Mouse (Mus musculus) B cell, adult 2 months (primary cell): Measurements from ENCODE around the gene Tfpi.
"Not testable (repeated sequence)": the region's sequence is repeated elsewhere in the genome, so short reads cannot be mapped to it uniquely, and the experiment has no call there.

ENCODE experiments used
- DNase-seq, 2 experiments: peaks; one replicate each; pipeline ENCODE4 v3.0.0; 2022

Gene Tfpi

DNA sequence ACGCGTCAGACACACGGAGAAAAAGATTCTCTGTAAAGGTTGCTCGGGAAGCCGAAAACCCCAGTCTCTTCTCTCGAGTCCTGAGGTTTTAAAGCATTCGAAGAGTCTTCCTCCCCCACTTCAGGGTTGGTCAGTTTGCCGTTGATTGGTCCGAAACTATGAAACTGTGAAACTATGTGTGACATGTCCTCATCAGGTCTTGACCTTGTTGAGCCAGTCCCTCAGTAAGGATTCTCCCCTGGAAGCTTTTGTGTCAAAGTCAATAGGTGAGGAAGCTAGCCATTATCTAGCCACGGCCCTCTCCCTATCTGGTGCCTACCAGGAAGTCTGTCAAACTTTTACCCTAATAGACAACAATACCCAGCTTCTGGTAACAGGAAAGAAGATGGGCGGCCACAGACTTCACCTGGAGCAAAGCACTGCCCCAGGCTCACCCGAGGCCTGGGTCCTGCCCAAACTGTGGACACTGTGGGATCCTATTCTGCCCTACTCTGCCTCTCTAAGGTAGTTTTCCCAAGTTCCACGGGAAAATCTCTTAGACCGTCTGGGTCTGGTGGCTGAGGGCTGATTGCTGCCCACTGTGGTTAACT is 2.5 kb downstream of the Tfpi start:
- no peak for DNase-seq

DNA sequence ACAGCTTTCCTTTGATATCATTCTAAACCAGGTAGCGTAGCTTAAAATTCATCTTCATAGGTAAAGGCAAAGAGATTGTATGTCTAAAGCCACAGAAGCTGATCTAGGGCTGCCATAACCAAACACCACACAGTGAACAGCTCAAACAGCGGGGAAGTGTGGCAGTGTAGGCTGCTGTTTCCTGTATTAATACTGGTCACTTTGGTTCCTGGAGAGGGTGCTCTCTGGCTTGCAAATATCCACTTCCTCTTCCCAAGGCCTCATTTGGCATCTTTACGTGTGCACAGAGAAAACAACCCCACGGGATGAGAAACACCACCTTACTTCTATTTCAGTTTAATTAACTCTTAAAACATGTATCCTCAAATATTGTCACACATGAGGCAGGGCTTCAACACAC is 9.2 kb downstream of the Tfpi start:
- DNase-seq, result no peak

DNA sequence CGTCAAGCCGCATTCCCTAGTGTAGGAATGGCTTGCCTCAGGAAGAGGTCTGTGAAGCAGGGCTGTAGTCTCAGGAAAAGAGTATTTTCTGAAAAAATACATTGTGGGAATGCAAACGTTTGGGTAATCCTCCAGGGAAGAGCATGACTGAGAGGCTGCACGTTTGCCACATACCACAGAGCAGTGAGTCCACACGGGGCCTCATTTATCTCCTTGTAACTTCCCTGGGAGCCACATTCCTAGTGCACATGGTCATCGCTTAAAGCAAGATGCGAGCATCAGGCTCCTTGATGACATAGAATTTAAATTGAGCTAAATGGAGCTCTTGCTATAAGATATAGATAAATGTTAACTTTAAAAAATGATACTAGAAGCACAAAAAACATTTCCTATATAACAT is 11.6 kb downstream of the Tfpi start:
- DNase-seq, result no peak

DNA sequence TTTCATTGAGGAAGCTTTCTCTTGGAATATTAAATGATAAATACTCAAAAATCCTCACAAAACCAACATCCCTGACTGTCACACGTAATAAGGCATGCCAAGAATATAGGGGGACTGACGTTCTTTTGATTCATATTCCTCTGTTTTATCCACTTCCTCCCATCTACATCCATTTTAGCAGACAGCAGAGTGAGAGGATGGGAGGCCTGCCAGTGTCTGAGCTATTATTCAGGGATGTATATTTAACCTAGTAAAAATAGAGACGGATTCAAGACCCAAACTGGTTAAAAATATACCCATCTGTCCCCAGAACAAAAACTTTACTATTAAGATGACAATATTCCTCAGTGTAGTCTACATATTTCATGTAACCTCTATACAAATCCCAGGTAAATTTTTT is 14.2 kb downstream of the Tfpi start:
- DNase-seq, result no peak

DNA sequence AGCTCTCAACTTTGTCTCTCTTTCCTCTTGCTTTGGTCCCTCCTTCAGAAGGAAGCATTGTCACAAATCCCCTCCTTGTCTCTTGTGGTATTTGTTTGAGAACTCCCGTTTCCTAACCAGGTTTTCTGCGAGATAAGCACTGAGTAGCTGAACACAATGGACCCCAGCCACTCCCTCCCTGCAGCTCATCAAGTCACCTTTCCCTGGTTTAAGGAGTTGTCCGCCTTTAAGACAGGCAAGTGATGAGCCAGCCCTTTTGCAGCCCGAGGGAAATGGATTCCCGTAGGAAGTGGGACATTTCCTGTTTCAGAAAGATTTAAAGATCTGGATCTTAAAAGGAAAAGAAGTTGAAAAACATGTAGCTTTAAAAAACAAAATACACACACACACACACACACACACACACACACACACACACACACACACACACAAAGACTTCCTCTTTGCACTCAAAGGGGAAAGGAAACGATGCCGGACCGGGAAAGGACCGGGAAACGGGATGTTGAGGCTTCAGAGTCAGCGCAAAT is 16.9 kb downstream of the Tfpi start:
- no peak for DNase-seq

DNA sequence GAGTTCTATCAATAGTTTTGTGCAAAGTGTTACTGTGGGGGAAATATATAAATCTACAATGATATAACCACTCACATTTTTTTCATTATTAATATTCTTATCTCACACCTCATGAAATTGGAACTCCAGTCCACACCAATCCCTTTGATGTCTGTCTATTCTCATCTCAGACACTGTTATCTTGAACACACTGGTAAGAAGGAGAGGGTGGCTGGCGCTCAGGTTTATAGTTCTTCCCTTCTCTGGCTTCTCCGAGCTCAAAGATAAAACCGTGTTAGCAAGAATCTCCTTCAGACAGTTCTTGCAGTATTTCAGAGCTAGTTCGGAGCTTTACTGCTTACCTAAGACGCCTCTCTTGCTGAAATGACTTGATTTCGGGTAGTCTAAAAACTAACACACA is 19.4 kb downstream of the Tfpi start:
- DNase-seq, result no peak

DNA sequence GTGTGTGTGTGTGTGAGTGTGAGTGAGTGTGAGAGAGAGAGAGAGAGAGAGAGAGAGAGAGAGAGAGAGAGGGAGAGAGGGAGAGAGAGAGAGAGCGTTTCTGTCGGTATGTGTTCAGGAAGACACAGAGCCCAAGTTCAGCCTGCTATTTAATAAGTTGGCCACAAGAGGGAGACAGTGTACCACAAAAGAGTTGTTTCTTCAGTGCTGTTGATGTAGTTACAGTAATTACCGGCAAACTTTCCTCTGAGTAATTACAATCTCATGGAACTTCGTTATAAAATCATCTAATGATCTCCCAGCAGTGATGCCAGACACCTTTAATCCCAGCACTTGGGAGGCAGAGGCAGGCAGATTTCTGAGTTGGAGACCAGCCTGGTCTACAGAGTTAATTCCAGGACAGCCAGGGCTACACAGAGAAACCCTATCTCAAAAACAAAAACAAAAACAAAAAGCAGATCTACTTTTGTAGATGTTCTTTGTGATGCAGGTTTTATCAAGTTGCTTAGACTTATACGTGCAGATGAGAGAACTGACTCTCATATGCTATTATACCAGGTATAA is 21.3 kb downstream of the Tfpi start:
- DNase-seq, result peak; percentile 70 to 77

DNA sequence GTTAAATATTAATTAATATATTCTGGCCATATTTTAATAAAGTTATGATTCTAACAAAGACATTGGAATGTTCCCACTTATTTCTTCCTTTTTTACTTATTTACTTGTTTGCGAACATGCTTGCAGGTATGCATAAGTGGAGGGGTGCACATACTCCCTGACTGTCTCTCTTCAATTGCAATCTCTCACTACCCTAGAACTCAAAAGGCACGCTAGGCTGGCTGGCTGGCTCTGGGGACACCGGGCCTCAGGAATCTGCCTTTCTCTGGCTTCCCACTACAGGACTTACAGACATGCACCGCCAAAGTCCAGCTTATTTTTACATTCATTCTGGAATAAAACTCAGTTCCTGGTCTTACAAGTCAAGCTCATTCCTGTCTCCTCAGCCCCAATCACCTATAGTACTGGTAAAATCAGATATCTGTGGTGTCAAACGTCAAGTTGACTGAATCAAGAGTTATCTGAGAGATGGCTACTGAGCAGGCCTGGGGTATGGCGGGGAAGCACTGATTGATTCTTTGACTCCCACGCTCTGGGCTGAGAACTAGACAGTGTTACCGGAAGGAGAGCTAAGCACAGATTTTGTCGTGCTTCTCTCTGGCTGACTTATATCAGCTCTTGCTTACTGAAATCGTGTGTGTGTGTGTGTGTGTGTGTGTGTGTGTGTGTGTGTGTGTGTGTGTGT is 21.9 kb downstream of the Tfpi start:
- DNase-seq, result peak in 1 of 2 experiments; percentile 13

DNA sequence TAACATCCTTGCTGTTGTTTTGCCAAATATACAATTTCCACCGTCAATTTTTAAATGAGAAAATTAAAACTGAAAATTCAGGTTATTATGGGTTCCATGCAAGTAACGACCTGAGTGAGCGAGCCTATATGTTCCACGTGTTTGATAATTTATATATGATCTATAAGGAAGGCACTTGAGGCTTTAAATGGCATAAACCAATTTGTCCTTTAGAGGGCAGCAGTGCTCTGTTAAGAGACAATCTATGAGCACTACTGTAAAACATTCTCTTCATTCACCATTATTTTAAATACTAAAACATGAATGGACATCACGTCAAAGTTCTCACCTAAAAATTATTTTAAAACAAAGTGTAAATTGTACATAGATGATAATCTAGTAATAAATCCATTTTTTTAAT is 22.5 kb downstream of the Tfpi start:
- DNase-seq, result peak; percentile 43 to 55

DNA sequence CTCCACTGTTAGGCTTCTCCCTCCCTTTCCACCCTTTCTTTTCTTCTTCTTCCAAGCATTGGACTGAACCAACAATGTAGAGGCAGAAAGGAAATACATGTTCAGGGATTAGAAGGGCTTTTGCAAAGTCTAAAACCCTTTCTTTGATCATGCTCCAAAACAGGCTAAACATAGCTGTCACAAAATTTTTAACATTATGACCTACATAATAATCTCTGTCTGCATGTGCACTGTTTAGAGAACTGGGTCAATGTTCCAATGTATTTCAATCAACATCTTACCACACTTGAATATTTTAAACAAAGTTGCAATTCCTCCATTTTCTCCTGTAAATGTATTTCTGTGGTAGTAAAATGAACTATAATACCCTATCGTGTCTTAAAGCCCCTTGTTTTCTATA is 31.1 kb downstream of the Tfpi start:
- no peak for DNase-seq

DNA sequence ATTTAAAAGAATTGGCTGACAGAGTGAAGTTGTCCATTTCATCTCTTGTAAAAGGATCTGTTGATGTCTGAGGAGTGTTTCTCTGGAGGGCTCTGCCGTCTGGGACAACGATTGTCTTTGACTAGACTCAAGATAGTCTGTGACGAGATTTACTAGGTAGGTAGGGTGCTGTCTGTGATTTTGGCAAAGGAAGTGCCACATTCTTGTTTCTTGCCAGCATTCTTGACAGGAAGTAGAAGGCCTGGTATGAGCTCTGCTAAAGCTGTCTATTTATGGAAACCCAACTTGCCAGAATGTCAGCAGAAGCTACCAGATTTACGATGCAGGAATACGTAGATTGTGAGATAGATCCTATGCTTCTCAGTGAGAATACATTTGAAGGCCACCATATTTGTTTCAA is 34.6 kb downstream of the Tfpi start:
- no peak for DNase-seq

DNA sequence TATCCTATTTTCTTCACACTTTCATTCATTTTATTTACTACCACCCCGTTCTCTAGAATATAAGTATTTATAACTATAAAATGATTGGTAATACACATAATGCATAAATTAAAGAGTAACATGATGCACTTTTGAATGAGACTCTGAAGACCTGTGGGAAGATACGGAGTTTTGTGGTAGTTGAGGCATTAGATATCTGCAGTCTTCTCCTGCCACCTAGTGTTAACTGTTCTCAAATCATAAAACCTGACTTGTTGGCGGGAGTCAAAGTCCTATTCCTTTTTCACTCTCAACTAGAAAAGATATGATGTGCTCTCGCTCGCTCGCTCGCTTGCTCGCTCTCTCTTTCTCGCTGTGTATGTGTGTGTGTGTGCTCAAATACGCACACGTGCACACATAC is 46.9 kb downstream of the Tfpi start:
- peak; percentile 49 to 58 for DNase-seq

DNA sequence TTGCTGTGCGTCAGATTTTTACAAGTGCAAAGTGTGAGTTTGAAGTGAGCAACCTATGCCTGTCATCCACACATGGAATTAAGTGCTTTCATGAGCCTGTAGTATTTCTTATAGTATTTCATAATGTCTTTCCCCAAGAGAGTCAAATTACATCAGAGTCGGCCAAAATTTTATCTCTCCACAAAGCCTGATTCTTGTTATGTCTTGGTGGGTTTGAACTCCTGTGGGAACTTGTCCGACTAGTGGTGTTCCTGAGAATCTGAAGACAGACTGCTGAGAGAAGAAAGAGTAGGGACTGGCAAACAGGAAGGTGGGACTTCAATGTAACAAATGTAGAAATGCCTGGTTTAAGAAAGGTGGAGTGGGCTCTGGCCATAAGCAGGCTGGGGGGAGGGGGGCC is 47.7 kb downstream of the Tfpi start:
- no peak for DNase-seq

DNA sequence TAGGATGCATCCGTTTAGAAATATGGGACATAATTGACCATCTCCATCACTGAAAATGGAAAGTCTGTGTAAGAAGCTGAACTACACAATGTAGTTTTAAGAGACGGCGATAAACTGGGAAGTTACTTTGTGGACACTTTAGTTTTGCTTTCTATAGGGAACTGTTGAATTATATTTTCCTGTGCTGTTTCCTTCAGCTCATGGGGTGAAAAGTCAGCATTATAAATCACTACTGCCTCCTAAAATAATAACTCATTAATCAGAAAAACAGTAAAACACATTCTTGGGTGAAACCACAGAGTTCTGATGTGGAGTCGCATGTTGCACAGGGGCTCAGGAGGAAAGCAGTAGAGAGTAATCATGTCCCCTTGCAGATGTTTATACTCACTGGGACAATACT is 50.0 kb downstream of the Tfpi start:
- DNase-seq, result no peak

DNA sequence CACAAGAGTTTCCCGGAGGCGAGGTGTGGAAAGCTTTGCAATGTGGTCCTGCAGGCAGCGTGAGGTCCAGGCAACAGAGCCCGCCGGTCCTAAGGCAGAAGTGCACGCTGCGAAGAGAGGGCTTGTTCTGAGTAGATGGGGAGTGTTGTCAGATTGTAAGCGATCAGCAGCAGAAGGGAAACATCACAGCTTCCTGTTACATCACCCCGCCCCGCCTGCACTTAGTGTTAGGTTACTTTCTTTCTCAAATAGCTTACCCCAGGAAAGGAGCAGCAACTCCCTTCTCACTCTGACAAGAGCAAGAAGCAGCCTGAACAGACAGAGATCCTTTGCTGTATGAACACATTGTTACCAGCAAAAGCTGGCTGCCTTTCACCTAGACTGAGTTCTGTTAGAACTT is 51.4 kb downstream of the Tfpi start, which contains the start of gene Calcrl:
Gene Calcrl, minus strand, starts transcription at position 274 of the 400 bp plus-strand sequence.
- DNase-seq, result peak; percentile 79 to 82

DNA sequence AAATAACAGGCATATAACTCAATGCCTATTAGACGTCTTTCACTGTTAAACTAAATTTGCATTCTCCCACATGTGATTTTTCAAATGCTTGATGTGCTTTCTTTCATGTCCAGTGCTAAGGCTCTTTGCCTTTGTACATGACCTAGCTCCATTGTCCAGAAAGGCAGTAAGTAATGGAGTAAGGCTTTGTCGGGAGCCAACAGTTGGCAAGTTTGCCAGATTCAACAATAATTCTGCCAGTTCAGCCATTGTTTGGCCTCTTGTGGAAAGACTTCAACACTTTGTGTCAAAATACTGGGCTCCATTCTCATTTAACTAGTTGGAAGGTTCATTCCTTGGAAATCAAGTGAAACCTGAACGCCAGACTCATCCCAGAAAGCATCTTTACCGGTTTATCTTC is 60.1 kb downstream of the Tfpi start:
- DNase-seq, result no peak

DNA sequence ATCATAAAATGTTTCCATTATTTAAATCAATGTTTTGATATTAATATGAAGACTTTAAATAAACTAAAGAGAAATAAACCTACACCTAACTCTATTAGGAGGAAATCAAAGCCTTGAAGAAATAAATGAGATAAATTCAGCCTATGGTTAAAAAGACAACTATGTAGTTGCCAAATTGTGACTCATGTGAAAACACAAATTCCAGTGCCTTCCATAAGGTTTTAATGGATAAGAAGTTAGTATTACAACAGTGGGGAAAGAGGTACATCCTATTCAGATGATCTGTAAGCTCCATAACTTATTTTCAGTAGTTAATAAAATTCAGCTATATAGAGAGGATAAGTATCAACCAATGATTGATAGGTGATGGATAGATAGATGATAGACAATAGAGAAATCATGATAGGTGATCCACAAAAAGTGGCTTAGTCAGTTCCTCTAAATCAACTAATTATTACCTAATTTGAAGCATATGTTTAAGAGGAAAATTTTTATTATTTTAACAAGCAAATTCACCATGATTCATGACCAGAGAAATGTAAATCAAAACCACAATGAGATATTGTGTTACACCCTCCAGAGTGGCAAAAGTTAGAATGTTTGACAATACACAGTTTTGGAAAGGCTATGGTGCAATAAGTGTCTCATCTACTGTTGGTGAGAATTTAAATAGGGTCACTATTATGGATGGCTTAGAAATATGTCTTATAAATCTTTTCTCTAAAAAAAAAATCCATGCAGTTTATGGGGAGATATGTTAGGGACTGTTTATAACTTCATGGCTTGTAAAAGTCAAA is 66.6 kb downstream of the Tfpi start:
- DNase-seq, result no peak

DNA sequence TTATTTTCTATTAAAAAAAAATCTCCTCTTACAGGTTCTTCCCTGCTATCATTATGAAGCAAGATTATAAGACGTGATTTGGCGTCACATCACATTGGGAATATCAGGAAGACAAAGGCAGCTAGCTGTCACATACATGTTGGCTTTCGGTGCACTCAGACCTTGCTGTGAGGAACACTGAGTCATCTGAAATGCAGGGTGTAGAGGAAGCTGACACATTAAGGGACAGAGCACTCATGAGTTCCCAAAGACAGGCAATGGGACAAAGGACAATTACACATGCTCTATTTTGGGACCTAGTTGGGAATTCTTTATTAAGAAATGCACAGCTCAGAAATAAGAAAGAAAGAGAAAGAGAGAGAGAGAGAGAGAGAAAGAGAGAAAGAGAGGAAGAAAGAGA is 71.7 kb downstream of the Tfpi start:
- DNase-seq, result no peak

DNA sequence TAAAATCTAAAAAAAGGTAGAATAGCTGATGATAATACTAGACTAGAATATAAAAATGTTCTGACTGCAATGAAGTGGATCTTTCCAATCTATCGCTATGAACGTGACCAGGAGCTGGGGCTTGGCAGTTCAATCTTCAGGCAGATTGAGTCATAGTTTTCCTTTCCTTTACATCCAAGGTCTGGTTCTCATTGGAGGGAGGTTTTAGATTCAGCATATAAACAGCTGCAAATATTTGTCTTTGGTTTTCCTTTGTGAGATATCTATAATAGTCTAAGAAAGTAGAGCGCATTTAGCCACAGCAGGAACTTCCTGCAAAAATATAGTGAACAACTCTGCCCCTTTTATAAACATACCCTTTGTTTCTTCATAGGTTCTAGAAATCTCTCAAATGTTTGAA is 73.9 kb downstream of the Tfpi start:
- no peak for DNase-seq

DNA sequence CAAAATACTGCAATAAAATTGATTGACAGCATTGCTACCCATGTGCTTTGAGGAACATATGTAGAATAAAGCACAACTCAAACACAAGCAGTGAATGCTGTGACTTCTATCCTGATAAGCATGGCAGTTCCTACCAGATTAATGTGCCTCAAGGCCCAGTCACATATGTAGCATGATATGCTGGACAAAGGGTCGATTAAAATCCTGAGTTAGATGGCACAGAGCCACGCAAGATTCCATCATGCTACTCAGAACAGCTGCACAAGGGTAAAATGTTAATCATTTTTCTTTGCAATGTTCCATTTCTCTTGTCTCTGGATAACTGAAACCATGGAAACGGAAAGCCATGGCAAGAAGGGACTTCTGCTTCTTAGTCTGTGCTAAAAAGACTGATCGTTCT is 80.0 kb downstream of the Tfpi start:
- DNase-seq, result no peak

DNA sequence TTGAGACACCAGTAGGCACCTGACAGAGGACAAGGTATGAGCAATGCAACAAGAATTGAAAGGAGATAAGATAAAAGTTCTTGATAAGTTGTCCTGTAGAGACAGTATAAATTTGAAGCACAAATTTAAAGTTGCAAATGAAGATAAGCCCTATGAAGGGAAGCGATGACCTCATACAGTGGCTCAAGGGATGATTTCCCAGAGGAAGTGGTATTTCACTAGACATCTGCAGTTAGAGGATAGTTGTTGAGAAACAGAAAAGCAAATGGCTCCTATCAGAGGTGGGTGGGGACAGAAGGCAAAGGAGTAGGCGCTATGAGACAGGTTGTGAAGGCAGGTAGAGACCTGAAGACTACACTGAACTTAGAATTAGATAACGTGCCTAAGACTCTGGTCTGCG is 83.3 kb downstream of the Tfpi start:
- no peak for DNase-seq

DNA sequence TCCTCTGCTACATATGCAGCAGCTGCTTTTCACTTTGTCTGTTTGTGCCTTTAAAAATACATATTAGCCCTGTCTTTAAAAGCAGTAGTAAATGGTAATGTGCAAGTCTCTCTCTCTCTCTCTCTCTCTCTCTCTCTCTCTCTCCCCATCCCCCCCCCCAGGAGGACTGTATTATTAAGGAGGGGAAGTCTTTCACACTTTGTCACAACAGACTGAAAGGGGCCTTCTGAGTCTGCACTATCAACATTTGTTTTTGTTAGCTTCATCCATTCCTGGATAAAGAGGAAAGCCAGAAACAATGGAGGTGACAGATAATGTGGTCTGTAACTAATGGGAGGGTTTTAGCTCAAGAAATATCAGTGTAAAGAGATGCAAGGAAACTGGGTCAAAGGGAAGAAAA is 87.5 kb downstream of the Tfpi start:
- DNase-seq, result no peak

DNA sequence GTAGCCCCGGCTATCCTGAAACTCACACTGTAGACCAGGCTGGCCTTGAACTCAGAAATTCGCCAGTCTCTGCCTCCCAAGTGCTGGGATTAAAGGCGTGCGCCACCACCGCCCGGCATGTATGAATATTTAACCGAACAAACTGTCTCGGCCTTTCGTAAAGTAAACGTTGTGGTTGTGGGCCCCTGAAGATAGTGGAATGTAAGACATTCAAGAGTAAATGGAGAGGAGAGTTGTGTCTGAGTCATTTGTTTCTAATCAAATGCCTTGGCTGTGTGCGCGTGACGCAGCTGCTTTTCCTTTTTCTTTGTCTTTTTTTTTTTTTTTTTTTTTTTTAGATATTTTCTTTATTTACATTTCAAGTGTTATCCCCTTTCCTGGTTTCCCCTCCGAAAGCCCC is 88.0 kb downstream of the Tfpi start:
- not testable (repeated sequence) for DNase-seq

DNA sequence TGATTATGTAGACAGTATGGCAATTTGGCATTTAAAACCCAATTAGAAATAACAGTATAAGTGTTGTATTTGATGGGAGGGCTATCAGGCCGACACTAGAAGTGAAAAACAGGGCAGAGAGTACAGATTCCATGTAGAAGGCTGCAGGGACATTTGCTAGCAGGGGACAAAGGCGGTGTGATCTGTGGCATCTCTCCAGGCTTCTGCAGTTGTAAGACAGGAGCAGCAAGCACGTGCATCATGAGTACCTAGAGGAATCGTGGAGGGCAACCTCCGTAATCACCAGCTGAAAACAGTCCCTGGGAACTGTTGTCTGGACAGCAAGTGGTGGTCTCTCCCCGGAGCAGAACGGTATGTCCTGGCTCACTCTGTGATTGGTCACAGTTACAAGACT is 88.6 kb downstream of the Tfpi start:
- DNase-seq, result no peak
